Mouse (Mus musculus): ENCODE results near the gene Tspoap1.

GRCm38 (mm10) chr11:87758957-87759608, 1.3 kb upstream of the Tspoap1 start:
- TF ChIP-seq CTCF (conservative IDR thresholded peaks at IDR 0.05; ENCODE audit: insufficient read depth, insufficient read length, low read depth, low read length) (no peak), POLR2A (IDR thresholded peaks at IDR 0.05; ENCODE audit: low read depth, low read length) (no peak)
